Mouse (Mus musculus) embryonic facial prominence, embryonic 14.5 days (tissue): ENCODE measurements at regions not wholly inside any gene's neighbourhood (a gene's known extent, or its start where the extent isn't known, plus 50 kb on each side); places are given as distances from the start of the nearest gene placed in this dataset.

Source experiments
- ATAC-seq: fragments of 200-750 bp; cut with Nextera tagmentation; 2 replicates; pipeline ENCODE4 v1.8.0; 2017; ENCODE audit warnings: low read depth, moderate number of reproducible peaks, moderate TSS enrichment
- DNase-seq: peaks from one replicate; pipeline ENCODE4 v3.0.0-alpha.2; 2015; ENCODE audit warnings: low spot score
- H3K27ac ChIP-seq: fragments of 300-500 bp; sonication (generic); replicated peaks from 2 replicates; pipeline ENCODE4 v1.5.1; 2014; ENCODE audit warnings: low read depth, mild to moderate bottlenecking, low read length, moderate library complexity
- H3K27me3 ChIP-seq: fragments of 300-500 bp; sonication (generic); replicated peaks from 2 replicates; pipeline ENCODE4 v1.6.1; 2014; ENCODE audit warnings: low read length; ENCODE audit not compliant: control insufficient read depth, insufficient read depth
- H3K36me3 ChIP-seq: fragments of 300-500 bp; sonication (generic); 2 replicates; pipeline ENCODE4 v1.6.1; 2014; ENCODE audit warnings: low read length, mixed read lengths; ENCODE audit not compliant: control insufficient read depth, insufficient read depth
- H3K4me1 ChIP-seq: fragments of 300-500 bp; sonication (generic); 2 replicates; pipeline ENCODE4 v1.6.1; 2014; ENCODE audit warnings: antibody characterized with exemption, low read length; ENCODE audit not compliant: control insufficient read depth, insufficient read depth
- H3K4me2 ChIP-seq: fragments of 300-500 bp; sonication (generic); 2 replicates; pipeline ENCODE4 v1.6.1; 2014; ENCODE audit warnings: low read depth, mild to moderate bottlenecking, low read length, moderate library complexity, mixed read lengths
- H3K4me3 ChIP-seq: fragments of 300-500 bp; sonication (generic); 2 replicates; pipeline ENCODE4 v1.5.1; 2014; ENCODE audit warnings: low read depth, mild to moderate bottlenecking, low read length
- H3K9ac ChIP-seq: fragments of 300-500 bp; sonication (generic); 2 replicates; pipeline ENCODE4 v1.6.1; 2014; ENCODE audit warnings: low read depth, mild to moderate bottlenecking, low read length, moderate library complexity, mixed read lengths
- H3K9me3 ChIP-seq: fragments of 300-500 bp; sonication (generic); 2 replicates; pipeline ENCODE4 v1.6.1; 2016; ENCODE audit warnings: low read length; ENCODE audit not compliant: control insufficient read depth
- WGBS: fragments of 180-500 bp; shearing (Covaris S2); extraction: QIAGEN DNeasy Blood & Tissue Kit; methylation state at CpG from one replicate; pipeline ENCODE4 v1.1.7; 2014; 5-methylcytosine and 5-hydroxymethylcytosine counted together

DNA sequence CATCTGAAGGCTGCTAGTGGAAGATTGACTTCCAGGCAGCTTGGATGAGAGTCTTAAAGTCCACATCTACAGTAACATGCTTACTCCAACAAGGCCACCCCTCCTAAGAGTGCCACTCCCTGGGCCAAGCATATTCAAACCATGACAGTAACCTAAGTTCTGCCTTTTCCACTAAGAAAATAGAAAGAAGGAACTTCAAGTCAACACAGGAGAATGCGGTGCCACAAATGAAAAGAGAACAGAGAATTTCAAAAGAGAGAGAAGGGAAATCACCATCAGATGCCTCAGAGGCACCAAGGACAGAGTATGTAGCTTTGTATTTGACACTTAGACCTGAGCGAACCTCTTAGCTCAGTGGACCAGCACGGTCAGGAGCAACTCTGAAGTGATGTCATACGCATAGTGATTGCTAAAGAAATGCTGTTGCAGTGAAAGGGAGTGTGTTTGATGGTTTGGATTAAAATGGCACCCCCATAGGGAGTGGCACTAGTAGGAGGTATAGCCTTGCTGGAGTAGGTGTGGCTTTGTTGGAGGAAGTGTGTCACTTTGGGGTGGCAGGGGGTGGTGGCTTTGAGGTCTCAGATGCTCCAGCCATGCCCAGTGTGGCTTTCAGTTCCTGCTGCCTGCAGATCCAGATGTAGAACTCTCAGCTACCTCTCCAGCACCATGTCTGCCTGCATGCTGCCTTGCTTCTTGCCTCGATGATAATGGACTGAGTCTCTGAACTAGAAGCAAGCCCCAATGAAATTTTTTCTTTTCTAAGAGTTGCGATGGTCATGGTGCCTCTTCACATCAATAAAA is 77.1 kb upstream of the Cnot2 start:
- Histone ChIP-seq H3K9ac (no peak overlapping the region), H3K27ac (no peak overlapping the region), H3K36me3 (no peaks in the 10 kb centered on the region), H3K4me1 (no peaks in the 10 kb centered on the region), H3K4me2 (no peak overlapping the region), H3K4me3 (no peak overlapping the region), H3K27me3 (no peaks in the 10 kb centered on the region), H3K9me3 (no peaks in the 10 kb centered on the region)
- DNase-seq (no peak), ATAC-seq (no peak)
- 95% methylated on average over 6 of the region's 6 CpGs for WGBS

DNA sequence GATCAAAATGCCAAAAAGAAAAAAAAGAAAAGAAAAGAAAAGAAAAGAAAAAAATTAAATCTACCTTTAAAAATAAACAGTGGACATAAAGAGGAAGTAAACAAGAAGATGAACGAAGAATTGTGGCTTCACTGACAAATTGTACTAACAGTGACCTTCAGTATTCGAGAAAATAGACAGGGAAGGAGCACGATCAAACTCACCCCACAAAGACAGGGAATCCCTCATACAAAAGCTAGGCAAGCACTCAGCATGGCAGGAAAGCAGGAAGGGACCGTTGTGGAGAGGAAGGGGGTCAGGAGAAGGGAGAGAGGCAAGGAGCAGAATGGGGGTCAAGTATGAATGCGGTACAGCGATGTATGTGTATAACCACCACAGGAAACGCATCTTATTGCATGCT is 74.6 kb upstream of the Cnot2 start:
- WGBS = 50% methylated on average over 7 of the region's 7 CpGs

DNA sequence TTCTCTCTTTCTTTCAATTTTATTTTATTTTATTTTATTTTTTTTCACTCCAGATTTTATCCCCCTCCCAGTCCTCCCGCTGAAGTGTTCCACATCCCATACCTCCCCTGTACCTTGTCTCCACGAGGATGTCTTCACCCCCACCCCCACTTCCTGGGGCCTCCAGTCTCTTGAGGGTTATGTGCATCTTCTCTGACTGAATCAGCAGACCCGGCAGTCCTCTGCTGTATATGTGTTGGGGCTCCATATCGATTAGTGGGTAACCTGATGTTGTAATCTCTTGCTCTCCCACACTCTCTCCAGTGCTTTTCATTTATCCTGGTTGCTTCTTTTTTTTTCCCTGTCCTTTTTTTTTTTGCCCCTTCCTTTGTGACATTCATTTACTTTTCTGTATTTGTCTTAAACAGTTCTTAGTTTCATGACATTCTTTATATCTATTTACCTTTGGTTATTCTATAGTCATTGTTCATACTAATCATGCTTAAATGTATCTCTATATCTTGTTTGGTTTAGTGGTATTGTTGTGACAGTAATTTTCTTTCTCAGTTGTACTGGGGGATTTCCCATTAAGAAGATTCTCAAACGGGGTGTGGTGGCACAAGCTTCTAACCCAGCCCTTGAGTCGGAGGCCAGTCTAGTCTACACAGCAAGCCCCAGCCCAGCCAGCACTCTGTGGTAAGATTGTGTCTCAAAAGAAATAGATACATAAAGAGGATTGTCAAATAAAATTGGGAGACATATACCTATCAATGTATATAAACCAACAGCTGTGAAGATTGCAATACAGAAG is 73.9 kb upstream of the Cnot2 start:
- Histone ChIP-seq H3K9ac (no peak overlapping the region), H3K9me3 (no peaks in the 10 kb centered on the region), H3K4me1 (no peaks in the 10 kb centered on the region), H3K4me3 (no peak overlapping the region), H3K4me2 (no peak overlapping the region), H3K36me3 (no peaks in the 10 kb centered on the region), H3K27me3 (no peaks in the 10 kb centered on the region), H3K27ac (no peak overlapping the region)
- ATAC-seq = no peak
- DNase-seq = no peak
- 69% methylated on average over 6 of the region's 6 CpGs for WGBS

More for the DNA sequence above, 74.6 kb upstream of the Cnot2 start:
- no peaks in the 10 kb centered on the region for H3K27me3 ChIP-seq
- no peak for DNase-seq
- no peaks in the 10 kb centered on the region for H3K4me1 ChIP-seq
- H3K4me3 ChIP-seq = no peak overlapping the region
- H3K9ac ChIP-seq = no peak overlapping the region
- H3K27ac ChIP-seq = no peak overlapping the region
- no peaks in the 10 kb centered on the region for H3K36me3 ChIP-seq
- H3K9me3 ChIP-seq = no peaks in the 10 kb centered on the region
- H3K4me2 ChIP-seq = no peak overlapping the region; the same call in 1 of the 2 replicates
- ATAC-seq = no peak

DNA sequence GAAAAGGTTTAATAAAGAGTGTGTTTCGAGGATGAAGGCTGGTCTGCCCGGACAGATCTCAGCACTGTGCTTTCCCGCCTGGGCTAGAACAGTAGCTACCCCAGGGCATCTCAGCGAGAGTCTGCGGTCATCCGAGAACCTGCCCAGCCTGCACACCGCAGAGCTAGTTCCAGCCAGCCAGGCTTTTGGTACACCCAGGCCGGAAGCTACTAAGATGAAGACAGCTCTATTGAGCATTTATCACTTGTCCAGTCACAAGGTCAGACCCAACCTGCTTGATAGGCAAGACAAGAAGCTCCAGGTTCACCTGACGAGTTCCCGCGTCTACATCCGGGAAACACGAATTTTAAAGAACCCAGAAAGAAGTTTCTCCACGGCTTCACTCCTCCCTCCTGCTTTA is 72.8 kb upstream of the Cnot2 start:
- H3K27ac ChIP-seq = no peak overlapping the region
- H3K4me2 ChIP-seq = no peak overlapping the region
- ATAC-seq (no peak), DNase-seq (no peak)
- no peaks in the 10 kb centered on the region for H3K4me1 ChIP-seq
- WGBS = 88% methylated on average over 14 of the region's 14 CpGs
- no peaks in the 10 kb centered on the region for H3K36me3 ChIP-seq
- H3K4me3 ChIP-seq = no peak overlapping the region
- no peaks in the 10 kb centered on the region for H3K9me3 ChIP-seq
- H3K9ac ChIP-seq = no peak overlapping the region
- no peaks in the 10 kb centered on the region for H3K27me3 ChIP-seq

DNA sequence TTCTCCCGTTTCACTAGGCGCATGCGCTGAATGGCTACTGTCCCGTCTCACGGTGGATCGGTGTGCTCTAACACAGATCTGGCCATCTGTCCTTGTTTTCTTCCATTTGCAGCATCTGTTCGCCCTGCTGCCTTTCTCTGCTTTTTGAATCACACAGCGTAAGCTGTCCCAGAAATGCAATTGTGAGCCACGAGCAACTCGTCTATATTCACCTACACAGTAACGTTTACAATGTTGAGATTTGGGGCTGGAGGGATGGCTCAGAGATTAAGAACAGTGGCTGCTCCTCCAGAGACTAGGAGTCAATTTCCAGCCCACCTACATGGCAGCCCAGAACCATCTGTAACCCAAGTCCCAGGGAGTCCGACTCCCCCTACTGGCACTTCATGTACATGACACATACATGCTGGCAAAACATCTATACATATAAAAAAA is 72.2 kb upstream of the Cnot2 start:
- Histone ChIP-seq H3K36me3 (no peaks in the 10 kb centered on the region), H3K4me2 (no peak overlapping the region), H3K9ac (no peak overlapping the region), H3K4me1 (no peaks in the 10 kb centered on the region), H3K27me3 (no peaks in the 10 kb centered on the region), H3K27ac (no peak overlapping the region), H3K9me3 (no peaks in the 10 kb centered on the region), H3K4me3 (no peak overlapping the region)
- ATAC-seq (no peak), DNase-seq (no peak)
- WGBS = 83% methylated on average over 12 of the region's 12 CpGs

DNA sequence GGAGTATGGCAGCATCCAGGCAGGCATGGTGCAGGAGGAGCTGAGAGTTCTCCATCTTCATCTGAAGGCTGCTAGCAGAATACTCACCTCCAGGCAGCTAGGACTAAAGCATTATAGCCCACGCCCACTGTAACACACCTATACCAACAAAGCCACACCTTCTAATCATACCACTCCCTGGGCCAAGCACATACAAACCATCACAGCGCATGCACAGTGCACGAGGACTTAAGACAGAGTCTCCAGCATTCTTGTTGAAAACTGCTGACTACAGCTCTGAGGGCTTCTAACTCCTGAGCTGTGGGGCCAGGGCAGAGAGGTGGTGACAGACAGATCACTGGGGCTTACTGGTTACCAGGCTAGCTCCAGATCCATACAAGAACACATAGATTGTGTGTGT is 68.0 kb upstream of the Cnot2 start:
- Histone ChIP-seq H3K4me1 (no peaks in the 10 kb centered on the region), H3K36me3 (no peaks in the 10 kb centered on the region), H3K9ac (no peak overlapping the region), H3K4me2 (no peak overlapping the region), H3K27me3 (no peaks in the 10 kb centered on the region), H3K27ac (no peak overlapping the region), H3K4me3 (no peak overlapping the region), H3K9me3 (no peaks in the 10 kb centered on the region)
- ATAC-seq = no peak
- WGBS = 88% methylated on average over 3 of the region's 3 CpGs
- no peak for DNase-seq

DNA sequence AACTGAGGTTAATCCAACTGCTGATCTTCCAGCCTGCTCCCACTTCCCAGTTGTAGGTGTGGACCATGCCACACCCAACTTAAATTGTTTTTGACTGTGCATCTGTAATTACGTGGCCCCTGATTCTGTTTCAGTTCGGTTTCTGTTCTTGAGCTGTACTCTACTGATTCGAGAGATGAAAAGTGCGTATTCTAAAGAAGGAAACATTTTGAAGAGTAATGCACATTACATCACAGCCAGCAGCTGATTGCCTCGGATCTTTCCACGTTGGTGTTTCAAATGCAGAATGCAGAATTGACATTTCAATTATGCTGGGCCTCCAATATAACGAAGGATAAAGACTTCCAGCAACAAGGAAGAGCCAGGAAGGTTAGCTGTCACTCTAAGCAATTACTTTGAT is 64.7 kb upstream of the Cnot2 start:
- WGBS = 60% methylated on average over 7 of the region's 7 CpGs
- ATAC-seq = no peak

DNA sequence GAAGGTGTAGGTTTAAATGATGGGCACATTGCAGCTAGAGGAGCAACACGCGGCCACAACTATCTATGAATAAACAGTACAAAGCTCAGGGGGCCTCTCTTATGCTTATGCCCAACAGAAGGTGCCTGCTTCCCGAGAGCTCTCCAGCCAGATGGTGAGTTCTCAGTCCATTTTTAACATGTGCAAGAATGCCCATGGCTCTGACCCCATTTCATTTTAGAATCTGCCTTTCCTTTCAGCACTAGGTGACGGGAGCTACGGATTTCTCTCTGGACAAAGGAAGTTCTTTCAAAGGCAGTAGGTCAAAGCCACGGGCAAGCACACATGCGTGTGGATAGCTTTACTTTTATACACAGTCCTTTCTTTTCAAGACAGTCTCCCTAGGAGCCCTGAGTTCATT is 64.3 kb upstream of the Cnot2 start:
- ATAC-seq (no peak), DNase-seq (no peak)
- Histone ChIP-seq H3K4me1 (no peaks in the 10 kb centered on the region), H3K27me3 (no peaks in the 10 kb centered on the region), H3K27ac (no peak overlapping the region), H3K36me3 (no peaks in the 10 kb centered on the region), H3K9me3 (no peaks in the 10 kb centered on the region), H3K9ac (no peak overlapping the region), H3K4me3 (no peak overlapping the region), H3K4me2 (no peak overlapping the region)
- WGBS = 65% methylated on average over 7 of the region's 7 CpGs

More for the DNA sequence above, 64.7 kb upstream of the Cnot2 start:
- DNase-seq = no peak
- Histone ChIP-seq H3K9ac (no peak overlapping the region), H3K36me3 (no peaks in the 10 kb centered on the region), H3K27ac (no peak overlapping the region), H3K27me3 (no peaks in the 10 kb centered on the region), H3K4me2 (no peak overlapping the region), H3K9me3 (no peaks in the 10 kb centered on the region), H3K4me1 (no peaks in the 10 kb centered on the region), H3K4me3 (no peak overlapping the region)
